Mouse (Mus musculus) urinary bladder, adult 18-20 months (tissue): ENCODE results near the gene Mical3.
A peak's percentile ranks its signal among the peaks of the same experiment; 100 is the strongest.

Source experiments
- DNase-seq, 2 experiments: peaks; one replicate each; pipeline ENCODE4 v3.0.0; 2022; ENCODE audit warnings: low spot score in 2 of 2, mixed read lengths in 2 of 2

Mical3 gene

DNA sequence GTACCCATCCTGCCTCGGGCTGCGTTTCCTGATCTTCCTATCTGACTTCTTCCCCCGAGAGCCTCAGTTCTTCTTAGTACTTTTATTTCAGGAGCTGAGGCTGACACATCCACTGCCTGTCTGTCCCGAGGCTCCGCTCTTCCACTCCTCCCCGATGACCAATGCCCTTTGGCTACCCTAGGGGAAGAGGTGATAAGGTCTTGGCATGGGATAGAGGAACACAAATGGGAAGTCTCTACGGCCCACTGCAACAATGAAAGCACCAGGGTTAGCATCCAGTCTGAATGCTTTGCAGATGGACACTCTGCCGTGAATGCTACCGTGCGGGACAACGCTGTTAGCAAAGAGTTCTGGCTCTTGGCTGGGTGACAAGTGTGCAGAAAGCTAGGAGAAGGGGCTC lies 116.5 kb downstream of the Mical3 start:
- DNase-seq = no peak

DNA sequence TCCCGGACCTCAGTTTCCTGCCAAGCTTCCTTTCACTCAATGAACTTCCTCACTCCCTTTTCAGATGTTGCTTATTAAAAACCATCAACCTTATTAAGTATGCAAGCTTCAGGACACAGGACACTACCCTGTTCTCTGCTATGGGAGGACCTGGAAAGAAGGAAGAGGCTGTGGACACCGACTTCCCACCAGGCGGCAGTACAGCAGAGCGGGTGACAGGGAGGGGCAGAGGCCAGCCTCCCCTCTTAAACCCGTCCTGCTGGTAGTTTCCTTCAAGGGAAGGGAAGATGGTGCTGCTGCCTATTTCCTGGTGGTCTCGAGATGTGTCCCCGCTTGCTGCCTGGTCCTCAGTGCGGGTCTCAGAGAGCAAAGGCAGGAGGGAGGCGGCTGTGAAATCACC lies 117.0 kb downstream of the Mical3 start:
- peak in 1 of 2 experiments; percentile 24 for DNase-seq

DNA sequence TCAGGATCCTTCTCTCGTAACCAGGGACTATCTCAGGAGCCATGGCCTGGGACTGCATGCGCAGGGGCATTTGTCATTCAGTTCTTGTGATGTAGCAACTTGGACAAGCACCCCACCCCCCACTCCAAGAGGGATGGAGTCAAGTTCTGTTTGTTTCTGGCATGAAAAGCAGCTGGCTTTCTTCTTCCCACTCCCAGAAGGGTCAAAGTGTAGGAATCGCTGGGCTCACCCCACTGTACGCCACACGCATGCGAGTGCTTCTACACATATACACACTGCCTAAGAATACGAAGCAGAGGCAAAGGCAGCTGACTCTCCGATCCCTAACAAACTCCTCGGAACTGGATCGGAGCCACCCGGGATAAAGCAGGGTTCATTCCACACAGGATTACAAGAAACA lies 119.1 kb downstream of the Mical3 start:
- DNase-seq = no peak

DNA sequence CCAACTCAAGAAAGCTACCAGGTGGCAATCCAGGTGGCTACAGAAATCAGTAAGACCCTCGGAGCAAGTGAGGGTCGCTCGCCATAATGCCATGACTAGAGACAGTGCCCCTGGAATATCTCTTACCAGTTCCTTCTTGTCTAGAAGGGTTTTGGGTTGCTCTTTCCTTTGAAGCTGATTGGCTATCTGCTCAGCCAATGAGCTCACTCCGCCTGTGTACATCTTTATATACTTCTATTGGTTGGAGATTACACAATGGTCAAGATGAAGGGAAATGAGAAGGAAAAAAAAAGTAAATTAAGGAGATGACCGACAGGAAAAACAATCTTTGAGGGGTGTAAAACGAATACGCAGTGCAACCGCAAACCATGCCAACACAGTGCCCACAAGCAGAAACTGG lies 121.1 kb downstream of the Mical3 start:
- DNase-seq = no peak

DNA sequence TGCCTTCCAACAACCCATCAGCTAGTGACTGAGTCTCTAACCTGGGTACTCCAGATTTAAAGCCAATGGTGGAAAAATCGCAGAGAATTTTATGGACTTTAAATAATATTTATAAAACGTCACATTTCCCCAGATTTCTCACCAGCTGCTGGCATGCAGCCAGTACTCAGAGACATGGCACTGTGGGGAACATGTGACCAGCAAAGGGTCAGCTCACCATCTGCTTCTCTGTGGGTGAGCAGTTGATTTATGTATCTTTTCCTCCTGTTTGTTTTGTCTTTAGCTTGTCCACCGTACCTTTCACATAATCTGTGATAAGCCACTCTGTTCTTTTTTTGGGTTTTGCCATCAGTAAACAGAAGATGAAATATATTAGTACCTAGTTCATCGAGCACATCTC lies 125.8 kb downstream of the Mical3 start:
- DNase-seq = no peak

DNA sequence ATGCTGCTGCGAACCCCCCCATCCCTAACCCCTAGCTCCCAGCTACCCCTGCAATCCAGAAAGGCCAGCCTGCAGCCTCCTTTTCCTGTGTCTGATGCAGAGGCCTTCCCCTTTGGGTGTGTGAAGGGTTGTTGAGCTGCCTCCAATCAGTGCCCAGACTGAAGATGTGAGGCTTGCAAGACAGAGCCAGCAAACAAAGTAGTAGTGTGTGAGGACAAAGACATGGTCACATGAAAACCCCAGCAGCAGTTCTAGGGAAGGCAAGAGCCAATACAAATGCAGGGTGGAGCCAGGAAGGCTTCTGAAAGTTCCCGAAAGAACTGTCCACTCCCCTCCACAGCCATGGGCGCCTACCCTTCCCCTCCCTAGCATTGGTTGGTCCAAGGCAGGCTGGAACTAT lies 127.8 kb downstream of the Mical3 start:
- DNase-seq = no peak

DNA sequence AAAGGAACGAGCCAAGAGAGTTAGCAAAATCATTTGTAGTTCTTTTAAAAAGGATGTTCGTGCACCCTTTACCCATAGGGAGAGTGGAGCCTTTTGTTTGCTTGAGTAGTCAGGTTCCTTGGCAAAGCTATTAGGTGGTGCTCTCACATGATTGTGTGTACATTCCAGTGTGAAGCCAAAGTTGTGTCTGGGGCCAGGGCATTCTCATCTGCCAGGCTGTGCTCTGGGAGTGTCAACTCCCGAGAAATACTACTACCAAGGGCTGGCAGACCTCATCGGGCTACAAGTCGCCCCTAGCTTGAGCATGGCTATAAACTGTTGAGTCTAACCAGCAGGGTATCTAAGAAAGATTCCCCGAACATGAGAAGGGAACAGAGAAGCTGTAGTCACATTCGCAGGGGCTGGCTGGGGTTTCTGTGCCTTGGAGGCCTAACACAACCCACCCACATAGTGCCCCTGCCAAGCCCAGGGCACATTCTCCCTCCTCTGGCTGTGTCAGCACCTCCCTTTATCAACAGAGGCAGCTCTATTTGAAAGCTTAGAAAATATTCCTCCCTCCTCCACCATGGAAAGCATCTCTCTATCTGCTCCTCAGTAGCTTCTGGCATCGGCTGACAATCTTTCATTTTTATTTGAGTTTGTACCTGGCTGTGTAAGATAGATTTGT lies 130.8 kb downstream of the Mical3 start:
- no peak for DNase-seq

DNA sequence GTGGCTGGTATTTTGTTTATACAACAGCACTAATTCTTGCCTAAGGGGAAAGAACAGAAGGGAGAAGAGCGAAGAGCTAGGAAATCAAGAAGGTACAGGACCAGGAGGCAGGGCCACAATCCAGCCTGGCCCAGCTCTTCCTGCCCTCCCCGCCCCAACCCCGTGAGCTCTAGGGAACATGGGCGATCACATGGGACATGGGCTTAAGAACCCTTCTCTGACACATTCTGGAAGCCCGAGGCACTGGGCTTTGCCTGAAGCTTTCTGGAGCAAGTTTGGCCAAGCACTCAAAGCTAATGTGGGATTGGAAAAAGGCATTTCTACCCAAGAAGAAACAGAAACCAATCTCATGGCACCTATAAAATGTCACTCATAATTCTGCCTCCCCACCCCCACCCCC lies 131.7 kb downstream of the Mical3 start:
- DNase-seq = no peak

DNA sequence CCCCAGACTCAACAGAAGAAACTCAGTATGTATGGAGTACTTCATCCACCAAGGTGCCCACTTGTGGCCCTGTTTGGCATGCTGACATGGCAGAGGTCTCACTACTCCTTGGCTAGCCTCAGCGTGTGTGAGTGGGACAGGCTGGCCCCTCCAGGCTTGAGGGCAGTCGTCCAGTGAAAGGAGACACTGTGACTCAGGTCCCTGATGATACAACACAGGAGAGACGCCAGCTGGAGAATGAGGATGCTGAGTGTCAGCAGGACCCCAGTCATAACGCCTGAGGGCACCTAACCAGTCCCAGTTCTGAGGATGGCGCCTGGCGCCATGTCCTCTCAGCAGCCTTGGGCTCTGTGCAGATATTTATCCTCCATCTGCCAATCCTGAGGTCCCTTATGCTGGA lies 134.2 kb downstream of the Mical3 start:
- no peak for DNase-seq

DNA sequence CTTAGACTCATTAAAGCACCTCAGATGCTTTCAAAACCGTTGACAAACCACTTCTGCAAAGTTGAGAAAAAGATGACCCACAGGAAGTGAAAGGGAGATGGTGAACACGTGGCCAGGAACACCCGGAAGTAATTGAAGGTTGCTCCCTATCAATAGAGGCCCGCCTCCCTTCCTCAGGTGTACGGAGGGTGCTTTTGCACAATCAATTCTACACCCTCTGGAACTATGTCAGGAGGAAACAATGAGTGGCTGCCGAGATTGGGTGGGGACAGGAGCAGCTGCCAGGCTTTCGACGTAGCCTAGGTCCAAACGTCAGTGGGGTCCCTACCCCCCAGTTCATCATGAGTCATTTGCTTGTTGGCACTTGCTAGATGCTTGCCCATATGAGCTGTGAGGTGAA lies 135.3 kb downstream of the Mical3 start:
- peak in 1 of 2 experiments; percentile 43 for DNase-seq

DNA sequence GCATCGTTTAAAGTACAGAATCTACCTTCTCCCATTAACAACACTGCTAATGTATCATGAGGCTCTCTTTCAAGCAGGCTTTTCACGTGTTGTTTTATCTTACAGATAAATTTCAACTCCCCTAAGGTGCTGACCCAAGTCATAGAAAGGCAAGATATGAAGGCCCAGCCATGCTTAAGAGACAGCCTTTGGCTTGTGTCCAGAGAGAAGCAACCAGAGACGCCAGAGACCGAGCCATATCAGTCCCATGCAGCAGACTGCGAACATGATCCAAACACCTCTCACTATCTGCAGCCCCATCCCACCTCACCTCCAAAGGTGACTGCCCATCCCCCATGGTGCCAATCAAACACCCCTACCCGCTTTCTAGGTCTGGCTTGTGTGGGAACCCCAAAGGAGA lies 138.9 kb downstream of the Mical3 start:
- DNase-seq = no peak

DNA sequence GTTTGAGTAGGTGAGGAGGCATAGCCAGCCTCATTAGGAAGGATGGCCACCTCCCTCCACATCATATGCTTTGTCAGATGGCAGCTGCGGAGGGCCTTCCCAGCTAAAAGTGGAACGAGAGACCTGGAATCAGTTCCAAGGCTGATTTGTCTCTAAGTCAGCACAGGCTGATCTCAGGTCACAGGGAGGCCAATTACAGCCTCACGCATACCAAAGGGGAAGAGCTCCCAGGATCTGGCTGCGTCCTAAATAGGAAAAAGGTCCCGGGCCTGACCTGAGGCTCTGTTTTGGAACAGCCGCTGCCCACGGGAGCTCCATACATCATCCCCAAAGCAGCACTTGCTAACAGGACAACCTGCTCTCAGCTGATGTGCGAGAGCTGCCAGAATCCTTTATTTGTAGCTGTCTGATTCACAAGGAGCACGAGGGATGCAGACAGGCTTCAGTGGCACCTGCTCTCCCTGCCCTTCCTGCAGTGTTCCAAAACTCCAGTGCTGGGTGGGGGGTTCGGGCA lies 143.2 kb downstream of the Mical3 start:
- DNase-seq = peak in 1 of 2 experiments; percentile 13

DNA sequence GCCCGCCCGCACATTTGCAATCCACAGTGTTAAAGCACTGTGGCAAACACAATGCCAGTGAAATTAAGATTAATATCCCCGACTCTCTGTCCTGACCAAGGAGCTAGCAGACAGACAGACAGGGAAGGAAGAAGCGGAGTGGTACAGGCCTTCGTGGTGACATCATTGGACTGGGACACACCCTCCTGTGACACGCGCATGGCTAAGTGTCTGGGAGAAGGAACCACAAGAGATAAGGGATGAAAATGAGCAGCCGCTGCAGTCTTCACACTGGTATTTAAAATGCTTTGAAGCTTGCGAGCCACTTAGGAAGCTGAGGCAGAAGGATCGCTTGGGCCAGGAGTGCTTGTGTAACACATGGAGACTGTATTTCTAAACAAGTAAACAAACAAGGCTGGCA lies 143.6 kb downstream of the Mical3 start:
- DNase-seq = no peak

DNA sequence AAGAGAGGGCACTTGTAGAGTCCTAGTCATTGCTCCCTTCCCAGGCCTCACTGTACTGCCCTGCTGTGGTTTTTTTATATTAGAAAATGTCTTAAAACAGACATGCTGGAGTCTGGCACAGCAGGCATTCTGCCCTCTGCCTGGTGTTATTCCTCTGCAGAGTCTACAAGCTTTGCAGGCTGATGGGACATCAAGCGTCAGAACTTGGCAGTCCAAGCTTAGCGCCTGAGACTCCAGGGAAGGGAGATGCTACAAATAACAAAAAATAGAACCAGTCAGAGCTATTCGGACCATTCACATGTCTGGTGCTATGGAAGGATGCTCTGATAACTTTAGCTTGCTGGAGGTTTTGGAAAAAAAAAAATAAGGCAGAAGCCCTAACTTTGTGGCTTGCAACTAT lies 144.6 kb downstream of the Mical3 start:
- no peak for DNase-seq

DNA sequence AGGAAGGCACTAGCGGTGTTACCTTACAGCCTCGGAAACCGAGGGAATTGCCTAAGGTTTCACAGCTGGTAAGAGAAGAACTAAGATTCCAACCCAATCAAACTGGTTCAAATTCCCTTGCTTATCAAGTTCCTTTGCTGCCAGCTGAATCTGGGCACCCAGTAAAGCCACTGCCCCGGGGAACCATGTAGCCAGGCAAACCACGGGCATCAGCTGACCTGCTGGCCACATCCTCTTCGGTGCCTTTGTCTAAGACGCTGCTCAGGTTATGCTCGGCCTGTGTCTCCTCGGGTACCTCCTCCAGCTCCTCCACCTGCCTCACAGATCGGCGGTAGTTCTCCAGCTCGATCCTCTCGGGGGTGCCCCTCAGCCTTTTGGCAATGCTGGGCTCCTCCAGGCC lies 148.5 kb downstream of the Mical3 start:
- no peak for DNase-seq

DNA sequence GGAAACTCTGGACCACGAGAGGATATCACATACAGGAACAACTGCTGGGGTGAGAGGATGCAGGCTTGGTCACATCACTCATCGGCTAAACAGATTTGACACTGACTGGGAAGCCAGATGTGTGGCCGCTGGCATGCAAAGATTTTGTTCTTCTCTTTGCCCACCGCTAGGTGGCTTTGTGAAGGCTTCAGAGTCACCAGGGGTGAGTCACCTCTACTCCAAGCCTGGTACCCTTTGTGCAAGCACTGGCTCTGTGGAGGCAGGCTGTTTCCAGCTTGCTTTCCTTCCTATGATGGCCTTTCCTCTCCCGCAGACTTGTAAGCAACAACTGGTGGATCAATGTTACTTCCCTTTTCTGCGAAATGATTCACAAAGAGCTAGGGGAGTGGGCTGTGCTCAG lies 149.3 kb downstream of the Mical3 start:
- DNase-seq = no peak

DNA sequence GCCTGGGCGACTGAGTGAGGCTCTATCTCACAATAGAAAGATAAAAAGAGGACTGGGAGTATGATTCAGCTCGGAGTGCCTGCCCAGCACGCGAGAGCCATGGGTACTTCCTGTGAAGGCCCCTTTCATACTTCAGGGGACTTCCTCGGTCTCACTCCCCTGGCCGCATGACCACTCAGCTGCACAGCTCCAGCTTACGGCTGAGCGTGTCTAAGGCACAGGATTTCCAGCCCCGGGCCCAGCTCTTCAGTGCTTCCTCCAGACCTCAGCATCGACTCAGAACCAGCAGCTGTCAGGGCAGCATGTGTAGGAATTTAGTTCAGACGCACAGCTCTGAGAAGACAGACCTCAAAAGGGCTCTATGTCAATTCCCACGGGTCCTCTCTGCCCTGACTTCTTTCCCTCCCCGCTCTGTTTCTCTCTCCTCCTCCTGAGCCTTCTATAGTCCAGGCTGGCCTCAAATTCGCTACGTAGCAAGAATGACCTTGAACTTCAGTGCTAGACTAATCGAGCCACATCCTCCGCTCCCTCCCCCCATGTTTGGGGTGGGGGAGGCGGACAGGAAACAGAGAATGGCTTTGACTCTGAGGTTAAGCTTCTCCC lies 152.7 kb downstream of the Mical3 start:
- no peak for DNase-seq

DNA sequence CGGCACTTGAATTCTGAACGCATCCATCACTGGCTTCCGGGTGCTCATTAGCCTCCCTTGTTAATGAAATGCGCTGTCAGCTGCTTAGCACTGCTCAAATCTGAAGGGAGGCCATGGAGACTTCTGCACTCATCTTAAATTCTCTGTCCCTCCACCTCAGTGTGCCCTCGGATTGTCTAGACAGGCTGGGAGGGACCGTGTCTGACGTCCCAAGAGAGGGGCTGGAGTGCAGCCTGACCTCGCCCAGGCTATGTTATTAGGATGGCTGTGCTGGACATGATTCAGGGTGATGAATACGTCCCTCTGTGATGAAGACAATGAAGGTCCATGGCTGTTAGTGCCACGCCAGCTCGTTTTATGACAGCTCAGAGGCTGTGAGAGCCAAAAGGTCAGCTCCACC lies 153.8 kb downstream of the Mical3 start:
- no peak for DNase-seq

DNA sequence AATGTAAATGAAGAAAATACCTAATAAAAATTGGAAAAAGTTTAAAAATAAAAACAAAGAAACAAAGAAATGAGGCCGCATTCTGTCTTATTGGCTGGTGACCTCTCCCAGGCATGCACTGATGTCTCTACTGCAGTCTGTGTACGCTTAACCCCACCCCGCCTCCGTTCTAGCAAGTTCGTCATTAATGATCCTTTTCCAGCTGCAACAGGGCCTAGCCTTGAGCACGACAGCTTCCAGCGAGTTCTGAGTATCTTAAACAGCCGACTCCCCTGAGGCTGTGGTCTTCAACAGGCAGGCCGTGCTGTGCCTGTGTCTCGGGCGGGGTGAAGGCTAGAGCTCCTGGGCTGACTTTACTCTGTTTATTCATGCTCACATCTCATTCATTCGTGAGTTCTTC lies 154.7 kb downstream of the Mical3 start:
- no peak for DNase-seq

DNA sequence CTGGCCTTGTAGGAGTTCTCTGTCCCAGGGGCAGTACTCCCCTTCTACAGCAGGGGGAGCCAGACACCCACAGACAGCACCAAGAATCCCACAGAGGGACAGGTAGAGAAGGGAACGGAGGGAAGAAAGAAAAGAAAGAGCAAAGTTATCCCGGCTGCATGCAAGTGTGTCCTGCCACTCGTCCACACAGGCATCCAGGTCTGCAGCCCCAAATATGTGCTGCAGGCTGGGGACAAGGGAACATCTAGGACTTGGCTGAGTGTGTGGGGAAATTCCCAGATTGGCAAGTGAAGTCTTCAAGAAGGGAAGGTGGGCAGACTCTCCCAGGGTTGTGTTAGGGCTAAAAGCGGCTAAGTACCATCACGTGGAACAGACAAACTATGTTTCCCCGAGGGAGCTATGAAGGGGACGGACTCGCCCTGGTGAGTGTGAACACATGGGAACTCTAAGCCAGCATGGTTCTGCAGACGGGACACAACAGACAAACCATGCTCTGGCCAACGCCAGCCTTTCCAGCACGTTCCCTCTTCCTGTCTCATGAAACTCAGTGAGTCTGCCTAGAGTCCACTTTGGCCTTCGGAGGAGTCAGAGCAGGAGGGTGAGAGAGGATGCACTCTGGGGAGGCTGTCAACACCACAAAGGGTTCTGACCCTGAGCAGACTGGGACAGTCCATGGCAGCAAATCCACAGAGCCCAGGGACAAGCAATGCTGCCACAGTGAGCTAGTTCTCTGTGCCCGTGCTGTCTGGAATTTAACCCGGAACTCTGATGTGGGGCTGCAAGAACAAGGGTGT lies 158.8 kb downstream of the Mical3 start:
- DNase-seq = peak; percentile 67 to 85

DNA sequence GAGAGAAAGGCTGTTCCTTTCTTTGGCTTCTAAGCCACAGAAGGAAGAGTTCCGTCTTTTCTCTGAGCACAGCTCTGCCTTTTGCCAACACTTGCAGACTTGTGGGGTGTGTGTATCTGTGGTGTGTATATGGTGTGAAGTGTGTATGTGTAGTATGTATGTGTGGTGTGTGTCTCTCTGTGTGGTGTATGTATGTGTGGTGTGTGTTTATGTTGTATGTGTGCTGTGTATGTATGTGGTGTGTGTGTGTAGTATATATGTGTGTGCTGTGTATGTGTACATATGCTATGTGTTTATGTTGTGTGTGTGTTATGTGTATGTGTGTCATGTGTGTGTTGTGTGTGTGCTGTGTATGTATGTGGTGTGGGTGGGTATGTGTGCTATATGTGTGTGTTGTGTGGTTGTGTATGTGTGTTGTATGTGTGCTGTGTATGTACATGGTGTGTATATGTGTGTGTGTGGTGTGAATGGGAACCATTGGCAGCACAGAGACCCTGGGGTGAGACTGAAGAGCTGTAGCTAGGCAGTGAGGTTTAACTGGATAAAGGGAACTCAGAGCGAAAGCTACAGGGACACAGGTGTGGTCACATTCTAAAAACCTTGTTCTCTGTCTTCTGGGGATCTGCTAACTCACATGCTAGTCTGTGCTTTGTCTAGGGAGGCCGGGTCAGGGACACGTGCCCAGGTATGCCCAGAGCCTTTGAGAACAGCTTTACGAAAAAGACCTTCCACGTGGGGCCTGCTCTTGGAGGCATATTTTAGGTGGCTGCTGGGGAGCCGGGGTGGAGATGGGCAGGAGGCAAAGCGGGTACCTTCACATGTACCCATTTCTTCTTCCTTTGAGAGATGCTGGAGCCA lies 159.6 kb downstream of the Mical3 start:
- no peak for DNase-seq

DNA sequence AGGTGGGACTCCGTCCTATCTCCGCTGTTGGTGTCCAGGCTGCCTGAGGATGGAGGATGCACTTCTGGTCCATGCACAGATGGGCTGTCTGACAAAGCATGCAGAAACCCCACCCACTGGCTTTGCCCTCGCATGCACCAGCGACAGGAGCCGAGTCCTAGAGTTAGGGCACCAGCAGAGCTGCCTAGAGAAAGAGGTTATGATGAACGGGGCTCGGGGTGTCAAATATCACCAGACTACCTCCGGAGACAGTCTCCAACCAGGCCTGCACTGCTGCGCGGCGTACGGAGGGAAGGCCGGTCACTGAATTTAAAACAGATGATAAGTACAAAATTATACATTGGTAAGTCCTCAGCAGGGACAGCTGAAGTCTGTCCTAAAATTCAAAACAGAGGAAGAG lies 165.0 kb downstream of the Mical3 start:
- no peak for DNase-seq
